Mouse (Mus musculus) E14TG2a.4 (cell line): ENCODE results near the gene Cers1.

Experiments used
- CTCF ChIP-seq: conservative IDR thresholded peaks from 2 replicates; pipeline ENCODE4 v1.5.1; 2014; ENCODE audit warnings: low read length
- NANOG ChIP-seq: IDR thresholded peaks from 2 replicates; pipeline ENCODE4 v1.6.1; 2014; ENCODE audit warnings: borderline replicate concordance, low read length, mixed read lengths
- POU5F1 ChIP-seq: IDR thresholded peaks from 2 replicates; pipeline ENCODE4 v1.6.1; 2014; ENCODE audit warnings: low read length, borderline replicate concordance

DNA sequence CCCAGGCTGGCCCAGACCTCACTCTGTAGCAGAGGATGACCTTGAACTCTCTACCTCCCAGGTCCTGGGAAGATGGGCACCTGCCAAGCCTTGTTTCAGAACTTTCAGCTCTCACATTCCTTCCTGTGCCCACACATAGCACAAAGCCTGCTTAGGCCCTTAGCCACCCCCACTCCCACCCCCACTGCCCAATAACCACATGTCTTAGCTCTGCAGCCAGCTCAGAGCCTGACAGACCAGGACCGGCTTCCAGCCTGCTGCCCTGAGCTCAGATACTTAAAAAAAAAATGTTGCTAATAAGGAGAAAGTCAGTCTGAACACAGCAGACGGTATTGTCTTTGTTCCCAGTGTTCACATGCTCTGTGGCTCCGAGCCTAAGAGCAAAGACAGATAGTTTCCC is 34.6 kb upstream of the Cers1 start:
- TF ChIP-seq CTCF, result no peak
- TF ChIP-seq NANOG, result no peak
- TF ChIP-seq POU5F1, result no peak
